Mouse (Mus musculus): Measurements from ENCODE around the gene 1810013L24Rik.

The 1810013L24Rik gene

GRCm38 (mm10) chr16:8829564-8830359 is at the start of gene 1810013L24Rik:
TSS of gene 1810013L24Rik (plus strand) at chr16:8830100.
- peak; percentile 97 for DNase-seq (ENCODE audit: low spot score)

GRCm38 (mm10) chr16:8780187-8780586 is 49.7 kb upstream of the 1810013L24Rik start:
- no peak for DNase-seq (ENCODE audit: low spot score)

DNA sequence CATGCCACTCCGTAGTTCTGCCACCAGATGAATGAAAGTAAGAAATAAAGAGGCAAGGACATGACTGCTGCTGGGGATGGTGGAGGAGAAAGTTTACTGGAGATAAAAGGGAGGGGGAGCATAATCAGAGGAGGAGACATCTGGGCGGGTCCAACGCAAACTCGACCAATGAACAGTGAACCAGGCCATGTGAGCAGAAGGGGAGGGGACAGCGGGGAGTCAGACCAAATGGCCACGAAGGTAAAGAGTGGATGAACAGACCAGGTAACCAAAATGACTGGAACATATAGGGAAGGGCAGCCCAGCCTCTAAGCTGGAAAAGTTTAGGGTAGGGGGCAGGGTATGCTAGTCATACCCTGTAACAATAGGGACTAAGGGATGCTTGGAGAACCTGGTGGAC is 48.7 kb upstream of the 1810013L24Rik start:
- no peak for DNase-seq (ENCODE audit: low spot score)

DNA sequence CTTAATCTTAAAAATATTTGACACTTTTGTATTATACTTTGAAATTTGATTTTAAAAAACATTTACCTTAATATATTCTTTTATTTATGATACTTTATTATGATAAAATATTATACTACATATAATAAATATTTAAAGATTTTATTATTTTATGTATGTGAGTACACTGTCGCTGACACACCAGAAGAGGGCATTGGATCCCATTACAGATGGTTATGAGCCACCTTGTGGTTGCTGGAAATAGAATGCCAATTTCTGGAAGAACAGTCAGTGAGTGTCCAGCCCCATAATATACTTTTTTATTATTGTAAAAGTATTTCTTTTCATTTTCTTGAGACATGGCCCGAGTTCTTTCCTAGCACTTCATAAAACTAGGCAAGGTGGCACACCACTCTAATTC is 48.2 kb upstream of the 1810013L24Rik start:
- no peak for DNase-seq (ENCODE audit: low spot score)

DNA sequence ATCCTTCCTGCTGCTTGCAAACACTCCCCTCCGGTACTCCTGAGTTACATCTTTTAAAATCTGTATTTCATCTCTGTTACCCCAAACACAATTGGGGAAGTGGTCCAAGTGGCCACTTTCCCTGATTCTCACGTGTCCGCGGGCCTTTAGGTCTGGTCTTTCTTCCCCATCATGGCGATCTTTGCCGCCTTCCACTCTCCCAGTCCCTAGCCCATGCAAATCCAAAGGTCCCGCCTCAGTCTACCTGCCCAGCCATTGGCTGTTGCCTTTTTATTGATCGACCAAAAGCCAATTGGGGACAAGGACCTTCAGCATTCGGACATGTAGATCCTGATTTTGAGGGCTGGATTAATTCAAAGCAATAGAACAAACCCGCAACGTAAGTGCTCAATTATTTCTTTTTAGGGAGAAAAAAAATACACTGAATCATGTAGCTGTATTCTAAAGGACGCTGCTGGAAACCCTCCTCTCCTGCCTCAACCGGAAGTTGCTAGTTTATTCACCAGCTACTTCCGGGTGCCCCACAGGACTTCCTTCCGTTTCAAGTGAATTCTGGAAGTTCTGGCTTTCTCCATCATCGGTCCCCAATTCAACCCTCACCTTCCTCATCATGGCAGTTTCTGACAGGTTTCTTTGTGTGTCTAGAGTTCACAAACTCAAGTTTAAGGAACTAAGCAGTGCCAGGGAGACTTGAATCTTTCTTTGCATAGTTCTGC is 46.5 kb upstream of the 1810013L24Rik start:
- DNase-seq (ENCODE audit: low spot score): no peak

- DNase-seq (ENCODE audit: low spot score): no peak
These were observed 45.1 kb upstream of the 1810013L24Rik start for GRCm38 (mm10) chr16:8784753-8785152.

DNA sequence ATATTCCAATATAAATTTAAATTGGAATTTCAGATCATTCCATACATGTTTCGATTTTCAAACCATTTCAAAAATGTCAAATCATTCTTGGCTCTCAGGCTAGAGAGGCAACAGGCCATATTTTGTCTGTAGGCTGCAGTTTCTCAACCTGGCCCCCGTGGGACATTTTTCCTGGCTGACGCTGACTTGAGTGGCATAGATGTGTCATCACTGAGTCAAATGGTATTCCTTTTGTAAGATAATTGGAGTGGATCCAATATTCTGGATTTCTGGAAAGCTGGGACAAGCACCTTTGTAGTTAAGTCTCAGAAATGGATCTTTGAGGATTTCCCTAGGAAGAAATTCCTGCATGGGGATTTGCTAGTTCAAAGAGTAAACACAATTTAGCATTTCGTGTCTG is 39.0 kb upstream of the 1810013L24Rik start:
- DNase-seq (ENCODE audit: low spot score): no peak

DNA sequence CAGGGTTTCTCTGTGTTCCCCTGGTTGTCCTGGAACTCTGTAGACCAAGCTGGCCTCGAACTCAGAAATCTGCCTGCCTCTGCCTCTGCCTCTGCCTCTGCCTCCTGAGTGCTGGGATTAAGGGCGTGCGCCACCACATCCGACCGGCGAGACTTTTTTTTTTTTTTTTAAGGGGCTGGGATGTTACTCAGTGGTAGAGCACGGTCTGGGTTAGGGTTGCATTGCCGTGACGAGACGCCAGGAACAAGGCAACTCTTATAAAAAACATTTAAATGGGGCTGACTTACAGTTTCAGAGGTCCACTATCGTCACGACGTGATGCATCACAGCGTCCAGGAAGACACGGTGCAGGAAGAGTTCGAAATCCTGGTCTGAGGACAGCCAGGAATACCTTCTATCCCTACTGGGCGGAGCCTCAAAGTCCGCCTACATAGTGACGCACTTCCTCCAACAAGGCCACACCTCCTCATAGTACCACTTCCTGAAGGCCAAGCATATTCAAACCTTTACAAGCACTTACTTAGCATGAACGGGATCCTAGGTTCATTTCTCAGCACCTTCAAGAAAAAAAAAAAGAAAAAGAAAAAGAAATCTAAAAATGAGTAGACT is 37.8 kb upstream of the 1810013L24Rik start, which contains the start of gene Usp7:
TSS of gene Usp7 (minus strand) at position 360 of the 609 bp plus-strand sequence.
- DNase-seq (ENCODE audit: low spot score): no peak

DNA sequence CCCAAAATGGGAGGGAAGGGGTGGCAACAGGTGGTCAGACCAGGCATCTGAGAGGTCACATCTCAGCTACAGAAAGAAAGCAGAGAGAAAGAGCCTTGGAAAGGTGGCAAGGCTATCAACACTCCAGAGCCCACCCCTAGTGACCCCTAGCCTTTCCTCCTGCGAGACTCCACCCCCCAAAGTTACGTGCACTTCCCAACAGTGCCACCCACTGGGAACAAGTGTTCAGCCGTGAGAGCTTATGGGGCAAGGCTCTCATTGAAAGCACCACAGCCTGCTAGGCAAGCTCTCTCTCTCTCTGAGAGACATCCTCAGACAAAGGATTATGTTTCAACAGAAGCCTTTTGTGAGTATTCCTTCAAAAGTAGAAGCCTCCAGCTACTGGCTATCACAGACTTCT is 34.9 kb upstream of the 1810013L24Rik start:
- DNase-seq (ENCODE audit: low spot score): no peak

- no peak for DNase-seq (ENCODE audit: low spot score)
These were observed 34.0 kb upstream of the 1810013L24Rik start for GRCm38 (mm10) chr16:8795906-8796305.

- DNase-seq (ENCODE audit: low spot score): no peak
These were observed 23.2 kb upstream of the 1810013L24Rik start for GRCm38 (mm10) chr16:8806703-8807102.

GRCm38 (mm10) chr16:8810399-8811127 is 19.3 kb upstream of the 1810013L24Rik start:
- no peak for DNase-seq (ENCODE audit: low spot score)

GRCm38 (mm10) chr16:8817872-8818271 is 12.0 kb upstream of the 1810013L24Rik start:
- no peak for DNase-seq (ENCODE audit: low spot score)

DNA sequence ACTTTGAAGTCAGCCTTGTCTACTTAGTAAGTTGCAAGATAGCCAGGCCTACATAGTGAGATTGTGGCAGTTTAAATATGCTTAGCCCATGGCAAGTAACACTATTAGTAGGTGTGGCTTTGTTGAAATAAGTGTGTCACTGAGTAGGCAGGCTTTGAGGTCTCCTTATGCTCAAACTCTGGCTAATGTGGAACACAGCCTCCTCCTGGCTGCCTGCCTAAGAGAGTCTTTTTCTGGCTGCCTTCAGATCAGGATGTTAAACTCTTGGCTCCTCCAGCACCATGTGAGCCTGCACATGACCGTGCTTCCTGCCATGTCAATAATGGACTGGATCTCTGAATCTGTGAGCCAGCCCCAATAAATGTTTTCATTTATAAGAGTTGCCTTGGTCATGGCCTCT is 8.5 kb upstream of the 1810013L24Rik start:
- peak; percentile 50 for DNase-seq (ENCODE audit: low spot score)

- no peak for DNase-seq (ENCODE audit: low spot score)
These were observed 7.3 kb upstream of the 1810013L24Rik start for GRCm38 (mm10) chr16:8822586-8822985.

GRCm38 (mm10) chr16:8823661-8824060 is 6.2 kb upstream of the 1810013L24Rik start:
- DNase-seq (ENCODE audit: low spot score): no peak

- no peak for DNase-seq (ENCODE audit: low spot score)
These were observed 2.5 kb upstream of the 1810013L24Rik start for GRCm38 (mm10) chr16:8827366-8827765.

GRCm38 (mm10) chr16:8828636-8829563 is 1.0 kb upstream of the 1810013L24Rik start:
- no peak for DNase-seq (ENCODE audit: low spot score)

DNA sequence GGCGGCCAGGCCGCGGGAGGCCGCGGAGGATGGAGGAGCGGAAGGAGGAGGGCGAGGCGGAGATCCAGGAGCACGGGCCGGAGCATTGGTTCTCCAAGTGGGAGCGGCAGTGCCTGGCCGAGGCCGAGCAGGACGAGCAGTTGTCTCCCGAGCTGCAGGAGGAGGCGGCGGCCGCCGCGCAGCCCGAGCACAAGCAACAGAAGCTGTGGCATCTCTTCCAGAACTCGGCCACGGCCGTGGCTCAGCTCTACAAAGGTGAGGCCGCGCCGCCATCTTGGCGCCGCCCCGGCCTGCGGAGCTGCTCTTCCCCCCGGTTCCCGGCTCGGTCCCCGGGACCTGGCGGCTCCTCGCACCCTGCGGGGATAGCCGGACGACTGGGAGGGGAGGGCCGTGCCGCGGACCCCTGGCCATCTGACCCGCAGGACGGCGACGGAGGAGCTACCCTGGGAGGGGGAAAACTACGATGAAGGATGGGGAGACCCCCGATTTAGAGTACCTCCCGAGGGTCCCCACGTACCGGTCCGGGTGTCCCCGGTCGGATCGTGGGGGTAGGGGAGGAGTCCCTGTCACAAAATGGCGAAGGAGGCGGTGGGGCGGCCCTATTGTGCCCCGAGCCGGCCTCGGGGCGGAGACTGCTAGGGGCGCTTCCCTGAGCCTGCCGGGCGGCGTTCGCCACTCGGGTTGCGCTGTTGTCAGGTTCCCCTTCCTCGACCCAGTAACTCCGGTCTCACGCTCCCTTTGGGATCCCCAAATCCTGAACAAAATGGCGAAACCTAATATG is 721 bp downstream of the 1810013L24Rik start:
- peak; percentile 51 for DNase-seq (ENCODE audit: low spot score)

DNA sequence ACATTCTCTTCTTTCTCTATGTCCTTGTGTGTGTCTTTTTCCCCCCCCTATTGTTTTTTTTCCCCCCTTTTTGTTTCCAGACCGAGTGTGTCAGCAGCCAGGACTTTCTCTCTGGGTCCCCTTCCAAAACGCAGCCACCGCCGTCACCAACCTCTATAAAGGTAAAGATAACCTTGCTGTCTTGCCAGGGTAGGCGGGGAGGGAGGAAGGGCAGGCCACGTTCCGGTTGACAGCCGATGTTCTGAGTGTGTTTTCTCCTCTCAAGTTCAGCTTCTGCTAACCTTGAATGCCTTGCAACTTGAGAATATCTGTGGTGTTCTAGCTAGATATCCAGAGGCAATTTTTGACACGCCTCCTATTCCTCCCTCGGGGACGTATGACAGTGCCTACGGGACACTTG is 1.3 kb downstream of the 1810013L24Rik start:
- no peak for DNase-seq (ENCODE audit: low spot score)

Data from left cerebral cortex, adult 11 months (tissue).